Mouse (Mus musculus) neural tube, embryonic 12.5 days (tissue): ENCODE results near the gene Ifna13. TPM values are rescaled to one million over a fixed set of nuclear protein-coding genes. Genes with fewer than 3 reads are reported as not detected.
A peak's percentile ranks its signal among the peaks of the same experiment; 100 is the strongest.

ENCODE experiments used
- ATAC-seq: fragments of 200-750 bp; cut with Nextera tagmentation; 2 replicates; pipeline ENCODE4 v1.8.0; 2017; ENCODE audit warnings: low read depth, mild to moderate bottlenecking, moderate TSS enrichment, moderate library complexity; ENCODE audit not compliant: low FRiP score
- H3K27ac ChIP-seq: fragments of 300-500 bp; sonication (generic); 2 replicates; pipeline ENCODE4 v1.5.1; 2016
- H3K27me3 ChIP-seq: fragments of 300-500 bp; sonication (generic); replicated peaks from 2 replicates; pipeline ENCODE4 v1.6.1; 2016; ENCODE audit warnings: mild to moderate bottlenecking
- H3K36me3 ChIP-seq: fragments of 300-500 bp; sonication (generic); 2 replicates; pipeline ENCODE4 v1.6.1; 2016; ENCODE audit warnings: mild to moderate bottlenecking
- H3K4me1 ChIP-seq: fragments of 300-500 bp; sonication (generic); 2 replicates; pipeline ENCODE4 v1.6.1; 2016
- H3K4me2 ChIP-seq: fragments of 300-500 bp; sonication (generic); replicated peaks from 2 replicates; pipeline ENCODE4 v1.6.1; 2016; ENCODE audit warnings: mild to moderate bottlenecking
- H3K4me3 ChIP-seq: fragments of 300-500 bp; sonication (generic); 2 replicates; pipeline ENCODE4 v1.5.1; 2016
- H3K9ac ChIP-seq: fragments of 300-500 bp; sonication (generic); 2 replicates; pipeline ENCODE4 v1.6.1; 2016; ENCODE audit warnings: mild to moderate bottlenecking
- H3K9me3 ChIP-seq: fragments of 300-500 bp; sonication (generic); 2 replicates; pipeline ENCODE4 v1.6.1; 2016; ENCODE audit warnings: mild to moderate bottlenecking
- WGBS: fragments of 180-500 bp; shearing (Covaris S2); methylation state at CpG from one replicate; pipeline ENCODE4 v1.1.7; 2016; 5-methylcytosine and 5-hydroxymethylcytosine counted together
- polyA plus RNA-seq: library from polyadenylated mRNA; unstranded; fragments of >200 nt; fragmentation: Nextera tagmentation; extraction: Ambion mirVana; gene quantifications from 2 replicates; pipeline ENCODE4 v1.2.1, GENCODE M21; 2016

Ifna13 gene
- not detected in 2 replicates for polyA plus RNA-seq

DNA sequence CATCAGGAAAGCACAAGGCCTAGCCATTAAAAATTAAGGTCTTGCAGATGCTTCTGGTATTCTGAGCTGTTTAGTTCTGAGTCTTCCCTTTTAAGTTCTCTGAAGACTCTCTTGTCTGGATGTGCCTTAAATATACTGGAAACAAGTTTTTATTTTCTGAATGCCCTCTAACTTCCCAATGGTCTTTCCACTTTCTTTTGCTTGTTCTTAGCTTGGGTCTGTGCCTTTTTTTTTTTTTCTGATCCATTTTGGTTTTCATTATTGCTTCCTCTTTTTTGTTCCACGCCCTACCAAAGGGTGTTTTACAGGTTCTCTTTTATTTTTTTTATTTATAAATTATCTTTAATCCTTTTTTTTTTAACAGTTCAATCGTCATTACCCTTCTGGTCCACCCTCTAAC is at the start of gene Ifna13:
TSS of gene Ifna13 (minus strand) at position 101 of the 400 bp plus-strand sequence.
- no peak within 1 kb of the TSS for H3K27ac ChIP-seq
- H3K27me3 ChIP-seq: no peaks in the 10 kb centered on the region
- H3K9ac ChIP-seq: no peak within 1 kb of the TSS
- no peaks in the 10 kb centered on the region for H3K9me3 ChIP-seq
- no peaks in the 10 kb centered on the region for H3K4me1 ChIP-seq
- no peak within 1 kb of the TSS for H3K4me2 ChIP-seq
- no peak for ATAC-seq
- no peak within 1 kb of the TSS for H3K4me3 ChIP-seq
- no peaks in the 10 kb centered on the region for H3K36me3 ChIP-seq
- 64% methylated on average over 2 of the region's 2 CpGs for WGBS

DNA sequence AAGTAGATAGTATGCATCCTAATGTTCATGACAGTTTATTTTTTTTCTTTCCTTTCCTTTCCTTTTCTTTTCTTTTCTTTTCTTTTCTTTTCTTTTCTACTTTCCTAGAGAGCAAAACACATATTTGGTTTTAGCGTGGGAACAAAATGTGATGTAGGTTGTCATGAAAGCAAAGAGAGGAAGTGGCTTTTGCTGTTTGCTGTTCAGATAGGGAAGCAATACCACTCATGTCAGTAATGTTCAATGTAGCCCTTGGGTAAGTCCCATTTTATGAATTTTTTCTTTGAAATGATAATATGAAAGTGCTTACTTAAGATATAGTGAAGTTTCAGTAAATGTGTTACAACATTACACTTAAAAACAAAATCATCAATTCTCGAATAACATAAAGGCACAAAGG is 49.1 kb upstream of the Ifna13 start:
- no peaks in the 10 kb centered on the region for H3K36me3 ChIP-seq
- H3K4me2 ChIP-seq: no peak overlapping the region
- H3K27me3 ChIP-seq: no peaks in the 10 kb centered on the region
- H3K4me3 ChIP-seq: no peak overlapping the region
- no peak overlapping the region for H3K27ac ChIP-seq
- H3K9me3 ChIP-seq: no peaks in the 10 kb centered on the region
- 87% methylated on average over 2 of the region's 2 CpGs for WGBS
- H3K4me1 ChIP-seq: no peaks in the 10 kb centered on the region
- no peak for ATAC-seq
- H3K9ac ChIP-seq: no peak overlapping the region

DNA sequence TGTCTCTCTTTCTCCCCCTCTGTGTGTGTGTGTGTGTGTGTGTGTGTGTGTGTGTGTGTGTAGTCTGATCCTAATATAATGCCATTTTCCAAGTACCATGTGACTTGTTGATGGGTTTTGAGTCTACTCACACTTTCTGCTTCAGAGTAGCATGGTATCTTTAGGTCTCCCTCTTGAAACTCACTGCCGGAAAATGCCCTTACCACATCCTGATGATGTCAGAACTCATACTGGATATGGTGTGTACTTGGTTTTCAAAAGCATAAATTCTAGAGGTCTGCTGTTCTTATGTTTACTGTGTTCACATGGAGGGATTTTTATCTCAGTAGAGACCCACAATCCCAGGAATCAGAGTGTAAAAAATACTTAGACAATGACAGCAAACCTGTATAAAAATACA is 48.3 kb upstream of the Ifna13 start:
- Histone ChIP-seq H3K36me3 (no peaks in the 10 kb centered on the region), H3K9me3 (no peaks in the 10 kb centered on the region), H3K4me2 (no peak overlapping the region), H3K27me3 (no peaks in the 10 kb centered on the region), H3K9ac (no peak overlapping the region), H3K4me3 (no peak overlapping the region), H3K4me1 (no peaks in the 10 kb centered on the region), H3K27ac (no peak overlapping the region)
- 88% methylated on average over 1 of the region's 1 CpGs for WGBS
- ATAC-seq: no peak

GRCm38 (mm10) chr4:88691259-88691658 is 47.0 kb upstream of the Ifna13 start, which contains the start of gene Ifnab:
Ifnab (minus strand) TSS chr4:88691359.
- Histone ChIP-seq H3K4me3 (no peak within 1 kb of the TSS), H3K4me1 (no peaks in the 10 kb centered on the region), H3K27ac (no peak within 1 kb of the TSS), H3K36me3 (no peaks in the 10 kb centered on the region), H3K27me3 (no peaks in the 10 kb centered on the region), H3K9me3 (no peaks in the 10 kb centered on the region), H3K4me2 (no peak within 1 kb of the TSS), H3K9ac (no peak within 1 kb of the TSS)
- 72% methylated on average over 2 of the region's 2 CpGs for WGBS
- ATAC-seq: no peak

DNA sequence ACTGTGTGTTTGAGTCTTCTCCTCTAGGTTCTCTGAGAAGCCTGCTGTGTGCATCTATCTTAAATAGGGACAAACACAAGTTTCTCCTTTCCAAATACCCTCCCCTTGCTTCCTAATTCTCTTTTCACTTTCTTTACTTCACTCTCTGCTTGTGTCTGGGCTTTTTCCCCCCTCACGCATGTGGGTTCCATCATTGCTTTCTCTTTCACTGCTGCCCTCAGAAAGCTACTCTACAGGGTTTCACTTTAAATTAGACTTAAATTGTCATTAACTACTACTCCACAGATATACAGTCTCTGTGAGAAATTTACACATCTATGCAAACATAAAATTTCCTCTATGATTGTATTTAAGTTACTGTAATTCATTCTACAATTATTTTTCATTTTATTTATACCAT is 39.6 kb upstream of the Ifna13 start, which contains the start of gene Ifna2:
TSS of gene Ifna2 (minus strand) at position 101 of the 400 bp plus-strand sequence.
- no peak within 1 kb of the TSS for H3K4me2 ChIP-seq
- H3K9ac ChIP-seq: no peak within 1 kb of the TSS
- WGBS: 91% methylated on average over 1 of the region's 1 CpGs
- ATAC-seq: no peak
- H3K27ac ChIP-seq: no peak within 1 kb of the TSS
- no peak within 1 kb of the TSS for H3K4me3 ChIP-seq
- no peaks in the 10 kb centered on the region for H3K36me3 ChIP-seq
- H3K9me3 ChIP-seq: no peaks in the 10 kb centered on the region
- H3K27me3 ChIP-seq: no peaks in the 10 kb centered on the region
- no peaks in the 10 kb centered on the region for H3K4me1 ChIP-seq

- no peak for ATAC-seq
- H3K27ac ChIP-seq: no peak overlapping the region
- H3K4me2 ChIP-seq: no peak overlapping the region
- no peaks in the 10 kb centered on the region for H3K4me1 ChIP-seq
- no peak overlapping the region for H3K4me3 ChIP-seq
- no peaks in the 10 kb centered on the region for H3K36me3 ChIP-seq
- no peaks in the 10 kb centered on the region for H3K9me3 ChIP-seq
- no peak overlapping the region for H3K9ac ChIP-seq
- no peaks in the 10 kb centered on the region for H3K27me3 ChIP-seq
- WGBS: 84% methylated on average over 3 of the region's 3 CpGs
These were observed 37.1 kb upstream of the Ifna13 start for GRCm38 (mm10) chr4:88681353-88681752.

GRCm38 (mm10) chr4:88680362-88680761 is 36.1 kb upstream of the Ifna13 start:
- H3K4me3 ChIP-seq: no peak overlapping the region
- H3K4me2 ChIP-seq: no peak overlapping the region
- no peak for ATAC-seq
- H3K36me3 ChIP-seq: no peaks in the 10 kb centered on the region
- H3K9ac ChIP-seq: no peak overlapping the region
- no peaks in the 10 kb centered on the region for H3K9me3 ChIP-seq
- 49% methylated on average over 8 of the region's 8 CpGs for WGBS
- H3K27me3 ChIP-seq: no peaks in the 10 kb centered on the region
- H3K27ac ChIP-seq: no peak overlapping the region
- H3K4me1 ChIP-seq: no peaks in the 10 kb centered on the region

DNA sequence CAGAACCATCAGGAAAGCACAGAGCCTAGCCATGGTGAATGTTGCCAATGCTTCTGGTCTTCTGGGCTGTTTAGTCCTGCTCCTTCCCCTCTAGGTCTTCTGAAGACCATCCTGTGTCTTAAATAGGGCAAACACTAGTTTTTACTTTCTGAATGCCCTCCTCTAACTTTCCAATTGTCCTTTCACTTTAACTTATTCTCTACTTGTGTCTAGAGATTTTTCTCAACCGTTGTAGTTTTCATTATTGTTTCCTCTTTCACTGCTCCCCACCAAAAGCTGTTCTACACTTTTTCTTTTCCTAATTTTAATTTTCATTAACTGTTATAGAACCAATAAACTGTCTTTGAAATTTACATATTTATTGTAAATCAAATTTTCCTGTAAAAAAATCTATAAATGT is 32.6 kb upstream of the Ifna13 start, which contains the start of gene Ifna16:
TSS of gene Ifna16 (minus strand) at position 101 of the 400 bp plus-strand sequence.
- Histone ChIP-seq H3K4me1 (no peaks in the 10 kb centered on the region), H3K27me3 (no peaks in the 10 kb centered on the region), H3K4me3 (no peak within 1 kb of the TSS), H3K4me2 (no peak within 1 kb of the TSS), H3K27ac (no peak within 1 kb of the TSS), H3K9me3 (no peaks in the 10 kb centered on the region), H3K36me3 (no peaks in the 10 kb centered on the region), H3K9ac (no peak within 1 kb of the TSS)
- no peak for ATAC-seq
- 84% methylated on average over 1 of the region's 1 CpGs for WGBS

- ATAC-seq: no peak
- H3K27ac ChIP-seq: no peak overlapping the region
- H3K9me3 ChIP-seq: no peaks in the 10 kb centered on the region
- no peak overlapping the region for H3K9ac ChIP-seq
- H3K27me3 ChIP-seq: no peaks in the 10 kb centered on the region
- no peak overlapping the region for H3K4me2 ChIP-seq
- WGBS: 68% methylated on average over 1 of the region's 1 CpGs
- H3K36me3 ChIP-seq: no peaks in the 10 kb centered on the region
- H3K4me3 ChIP-seq: no peak overlapping the region
- no peaks in the 10 kb centered on the region for H3K4me1 ChIP-seq
These were observed 11.2 kb upstream of the Ifna13 start for GRCm38 (mm10) chr4:88655461-88655860.

- H3K4me3 ChIP-seq: no peak overlapping the region
- H3K36me3 ChIP-seq: no peaks in the 10 kb centered on the region
- H3K27me3 ChIP-seq: no peaks in the 10 kb centered on the region
- no peaks in the 10 kb centered on the region for H3K4me1 ChIP-seq
- no peak for ATAC-seq
- WGBS: 79% methylated on average over 3 of the region's 3 CpGs
- no peaks in the 10 kb centered on the region for H3K9me3 ChIP-seq
- no peak overlapping the region for H3K9ac ChIP-seq
- no peak overlapping the region for H3K27ac ChIP-seq
- no peak overlapping the region for H3K4me2 ChIP-seq
These were observed 9.4 kb upstream of the Ifna13 start for GRCm38 (mm10) chr4:88653644-88654043.

DNA sequence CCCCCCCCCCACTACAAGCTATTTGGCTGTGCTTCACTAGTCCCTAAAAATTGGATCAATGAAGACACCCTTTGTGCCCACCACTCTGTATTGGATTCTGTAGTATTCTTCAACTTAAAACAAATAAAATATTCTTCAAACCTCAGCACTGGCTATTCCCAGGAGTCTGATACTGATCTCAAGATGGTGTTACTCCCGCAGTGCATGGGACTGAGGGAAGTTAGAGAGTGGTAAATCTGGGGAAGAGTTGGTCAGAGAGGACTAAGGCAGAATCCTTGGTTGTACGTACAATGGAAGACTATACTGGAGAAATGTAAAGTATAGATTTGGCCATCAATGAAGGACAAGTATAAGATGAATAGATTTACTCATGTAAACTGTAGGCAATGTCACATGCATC is 1.7 kb downstream of the Ifna13 start:
- H3K4me1 ChIP-seq: no peaks in the 10 kb centered on the region
- no peak overlapping the region for H3K9ac ChIP-seq
- no peak overlapping the region for H3K4me2 ChIP-seq
- no peaks in the 10 kb centered on the region for H3K36me3 ChIP-seq
- H3K4me3 ChIP-seq: no peak overlapping the region
- H3K27me3 ChIP-seq: no peaks in the 10 kb centered on the region
- no peak for ATAC-seq
- H3K9me3 ChIP-seq: no peaks in the 10 kb centered on the region
- 45% methylated on average over 2 of the region's 2 CpGs for WGBS
- no peak overlapping the region for H3K27ac ChIP-seq

DNA sequence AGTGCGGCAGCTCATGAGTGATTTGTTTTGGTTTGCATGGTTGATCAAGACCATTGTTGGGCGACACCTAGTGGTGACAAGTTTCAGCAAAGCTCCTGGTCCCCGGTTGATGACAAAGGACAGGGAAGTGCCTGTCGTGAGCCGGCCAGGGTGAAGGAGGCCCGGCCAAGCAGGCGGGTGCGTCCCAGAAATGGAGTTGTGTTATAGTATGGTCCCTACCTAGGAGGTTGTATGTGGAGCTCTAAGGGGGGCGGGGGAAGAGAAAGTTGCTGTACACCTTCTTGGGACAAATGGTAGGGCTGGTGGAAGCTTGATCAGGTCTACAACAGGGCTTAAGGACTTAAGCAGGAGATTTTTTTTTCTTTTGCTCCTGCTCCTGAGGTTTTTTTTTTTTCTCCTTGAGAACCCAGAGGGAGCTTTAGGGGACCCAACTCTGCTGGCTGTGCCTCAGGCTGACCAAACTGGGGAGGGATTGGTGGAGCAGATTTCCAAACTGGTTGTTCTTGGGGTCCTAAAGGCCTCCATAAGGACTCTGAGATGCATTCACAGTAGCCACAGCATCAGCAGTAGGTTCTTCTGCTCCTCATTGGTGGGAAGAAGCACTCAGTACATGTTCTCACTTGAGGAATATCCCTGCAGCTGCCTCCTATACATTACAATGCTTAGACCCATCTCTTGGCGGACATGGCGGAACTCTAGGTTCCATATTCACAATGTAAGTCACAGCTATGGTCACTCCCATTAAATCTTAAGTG is 3.0 kb downstream of the Ifna13 start:
- no peak overlapping the region for H3K9ac ChIP-seq
- no peaks in the 10 kb centered on the region for H3K4me1 ChIP-seq
- H3K4me3 ChIP-seq: no peak overlapping the region
- no peaks in the 10 kb centered on the region for H3K9me3 ChIP-seq
- H3K36me3 ChIP-seq: no peaks in the 10 kb centered on the region
- no peaks in the 10 kb centered on the region for H3K27me3 ChIP-seq
- H3K27ac ChIP-seq: no peak overlapping the region
- ATAC-seq: peak; percentile 92
- WGBS: 14% methylated on average over 11 of the region's 11 CpGs
- H3K4me2 ChIP-seq: peak overlapping the region; percentile 40

DNA sequence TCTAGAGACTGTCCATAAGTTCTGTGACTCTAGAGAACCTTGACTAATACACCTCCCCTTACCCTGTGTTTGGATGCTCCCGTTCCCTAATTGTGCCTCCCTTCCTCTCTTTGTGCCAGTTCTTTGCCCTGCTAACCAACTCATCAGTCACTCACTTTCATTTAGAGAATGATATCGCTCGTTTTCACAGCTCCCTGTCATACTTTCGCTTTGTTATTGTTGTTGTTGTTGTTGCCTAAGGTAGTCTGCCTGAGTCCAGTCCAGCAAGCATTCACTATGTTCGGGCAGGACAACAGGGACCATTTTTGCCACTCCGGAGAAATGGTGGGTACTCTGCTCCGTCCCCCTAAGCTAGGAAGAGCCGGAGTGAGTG is 3.6 kb downstream of the Ifna13 start:
- Histone ChIP-seq H3K36me3 (no peaks in the 10 kb centered on the region), H3K4me2 (peak overlapping the region; percentile 40), H3K27me3 (no peaks in the 10 kb centered on the region), H3K4me3 (no peak overlapping the region), H3K9me3 (no peaks in the 10 kb centered on the region), H3K4me1 (no peaks in the 10 kb centered on the region), H3K9ac (no peak overlapping the region), H3K27ac (no peak overlapping the region)
- 64% methylated on average over 8 of the region's 8 CpGs for WGBS
- ATAC-seq: no peak
